Mouse (Mus musculus): ENCODE data around the gene Rab3ip.

- TF ChIP-seq GATA1 (IDR thresholded peaks at IDR 0.05; ENCODE audit: low read length) (0 out of 2 replicates have a peak, but pooled peaks have one; percentile 12), TAL1 (IDR thresholded peaks at IDR 0.05; ENCODE audit: low read length) (peak; percentile 72)
These were observed 41.5 kb downstream of the Rab3ip start for GRCm38 (mm10) chr10:116908901-116909642.

Data from erythroblast, embryonic 14.5 days (primary cell).